Mouse (Mus musculus) limb, embryonic 10.5 days (tissue): ENCODE data around the gene H2afv. TPM values are rescaled to one million over a fixed set of nuclear protein-coding genes. Genes with fewer than 3 reads are reported as not detected.

ENCODE experiments used
- DNase-seq: peaks from one replicate; pipeline ENCODE4 v3.0.0-alpha.2; 2017; ENCODE audit warnings: low spot score
- H3K27ac ChIP-seq: fragments of 300-500 bp; sonication (generic); 2 replicates; pipeline ENCODE4 v1.5.1; 2016; ENCODE audit warnings: mild to moderate bottlenecking
- H3K27me3 ChIP-seq: fragments of 300-500 bp; sonication (generic); 2 replicates; pipeline ENCODE4 v1.6.1; 2016; ENCODE audit warnings: low read depth, mild to moderate bottlenecking; ENCODE audit not compliant: poor library complexity, severe bottlenecking
- H3K36me3 ChIP-seq: fragments of 300-500 bp; sonication (generic); 2 replicates; pipeline ENCODE4 v1.6.1; 2016; ENCODE audit warnings: mild to moderate bottlenecking, moderate library complexity
- H3K4me1 ChIP-seq: fragments of 300-500 bp; sonication (generic); 2 replicates; pipeline ENCODE4 v1.6.1; 2016
- H3K4me3 ChIP-seq: fragments of 300-500 bp; sonication (generic); 2 replicates; pipeline ENCODE4 v1.5.1; 2016; ENCODE audit warnings: mild to moderate bottlenecking, moderate library complexity
- H3K9me3 ChIP-seq: fragments of 300-500 bp; sonication (generic); replicated peaks from 2 replicates; pipeline ENCODE4 v1.6.1; 2016; ENCODE audit warnings: mild to moderate bottlenecking
- WGBS: fragments of 180-500 bp; shearing (Covaris S2); methylation state at CpG from one replicate; pipeline ENCODE4 v1.1.7; 2016; 5-methylcytosine and 5-hydroxymethylcytosine counted together
- polyA plus RNA-seq: library from polyadenylated mRNA; unstranded; fragments of >200 nt; fragmentation: Nextera tagmentation; extraction: Ambion mirVana; gene quantifications from 2 replicates; pipeline ENCODE4 v1.2.1, GENCODE M21; 2016

The H2afv gene
- polyA plus RNA-seq, 1 experiment from 2014 or later = 781 TPM

DNA sequence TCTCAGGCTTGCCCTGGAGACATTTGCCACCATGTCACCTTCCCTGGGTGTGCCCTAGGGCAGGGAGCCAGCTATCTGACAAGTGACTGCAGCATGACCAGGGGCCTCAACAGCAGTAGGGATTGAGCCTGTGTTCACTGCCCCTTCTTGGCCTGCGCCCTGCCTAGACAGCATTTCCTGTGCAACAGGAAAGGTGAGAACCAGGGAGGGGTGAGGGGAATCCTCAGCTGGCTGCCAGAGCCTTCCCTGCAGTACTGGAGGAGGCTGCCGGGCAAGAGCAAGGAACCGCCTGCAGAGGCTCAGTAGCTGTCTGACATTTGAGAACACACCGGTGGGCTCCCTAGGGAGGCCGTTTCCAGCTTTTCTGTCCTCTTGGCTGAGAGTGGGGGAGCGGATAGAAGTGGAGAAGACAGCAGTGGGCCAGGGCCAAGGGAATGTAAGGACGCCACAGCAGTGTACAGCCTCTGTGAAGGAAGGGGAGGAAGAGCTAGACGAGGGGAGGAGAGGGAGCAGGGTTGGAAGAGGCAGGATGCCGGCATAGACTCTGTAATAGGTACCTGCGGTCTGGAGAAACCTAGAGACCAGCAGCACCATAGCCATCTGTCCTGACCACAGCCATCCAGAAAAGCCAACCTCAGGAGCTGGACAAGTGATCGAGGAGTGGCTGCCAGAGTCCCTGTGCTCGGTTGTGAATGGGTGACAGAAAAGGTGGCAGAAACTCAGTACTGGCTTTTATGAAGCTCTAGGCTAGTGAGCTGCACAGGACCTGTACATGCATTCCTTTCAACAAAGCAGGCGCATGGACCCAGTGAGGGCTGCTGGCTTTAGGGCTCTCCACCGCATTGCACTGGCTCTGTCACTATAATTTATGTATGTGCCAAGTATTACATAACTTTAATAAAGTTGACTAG is 37.7 kb downstream of the H2afv start:
- DNase-seq = peak; percentile 62
- WGBS = 36% methylated on average over 14 of the region's 14 CpGs
- Histone ChIP-seq H3K9me3 (no peaks in the 10 kb centered on the region), H3K4me3 (peak overlapping the region; percentile 16), H3K4me1 (peaks cover 29% of the 10 kb centered on the region), H3K36me3 (peaks cover 49% of the 10 kb centered on the region), H3K27ac (peak overlapping the region; percentile 84), H3K27me3 (no peaks in the 10 kb centered on the region)

DNA sequence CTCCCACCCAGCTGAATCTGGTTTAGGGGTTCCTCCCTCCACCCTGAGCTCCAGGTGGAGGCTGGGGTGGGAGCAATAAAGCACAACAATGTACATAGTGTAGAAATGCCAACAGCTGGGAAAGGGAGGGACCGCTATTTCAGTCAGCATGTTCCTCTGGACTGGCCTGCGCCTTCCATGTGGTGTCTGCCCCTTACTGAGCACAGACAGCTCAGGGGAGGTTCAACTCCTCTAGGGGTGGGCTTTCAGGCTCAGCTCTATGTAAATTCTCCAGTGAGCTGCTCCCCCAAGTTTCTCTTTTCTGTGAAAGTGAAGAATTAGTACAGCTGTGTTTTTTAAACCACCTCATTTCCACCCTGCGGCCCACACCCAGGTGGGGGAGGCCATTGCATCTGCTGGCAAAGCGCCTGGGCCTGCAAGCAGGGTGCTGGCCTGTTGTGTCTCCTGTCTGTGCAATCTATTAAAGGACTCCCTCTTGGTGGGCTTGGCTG is 38.6 kb downstream of the H2afv start:
- no peaks in the 10 kb centered on the region for H3K9me3 ChIP-seq
- no peak overlapping the region for H3K4me3 ChIP-seq
- no peak for DNase-seq
- WGBS = 85% methylated on average over 4 of the region's 4 CpGs
- no peaks in the 10 kb centered on the region for H3K27me3 ChIP-seq
- peaks cover 57% of the 10 kb centered on the region for H3K36me3 ChIP-seq
- peak overlapping the region; percentile 84 for H3K27ac ChIP-seq
- H3K4me1 ChIP-seq = peaks cover 29% of the 10 kb centered on the region

DNA sequence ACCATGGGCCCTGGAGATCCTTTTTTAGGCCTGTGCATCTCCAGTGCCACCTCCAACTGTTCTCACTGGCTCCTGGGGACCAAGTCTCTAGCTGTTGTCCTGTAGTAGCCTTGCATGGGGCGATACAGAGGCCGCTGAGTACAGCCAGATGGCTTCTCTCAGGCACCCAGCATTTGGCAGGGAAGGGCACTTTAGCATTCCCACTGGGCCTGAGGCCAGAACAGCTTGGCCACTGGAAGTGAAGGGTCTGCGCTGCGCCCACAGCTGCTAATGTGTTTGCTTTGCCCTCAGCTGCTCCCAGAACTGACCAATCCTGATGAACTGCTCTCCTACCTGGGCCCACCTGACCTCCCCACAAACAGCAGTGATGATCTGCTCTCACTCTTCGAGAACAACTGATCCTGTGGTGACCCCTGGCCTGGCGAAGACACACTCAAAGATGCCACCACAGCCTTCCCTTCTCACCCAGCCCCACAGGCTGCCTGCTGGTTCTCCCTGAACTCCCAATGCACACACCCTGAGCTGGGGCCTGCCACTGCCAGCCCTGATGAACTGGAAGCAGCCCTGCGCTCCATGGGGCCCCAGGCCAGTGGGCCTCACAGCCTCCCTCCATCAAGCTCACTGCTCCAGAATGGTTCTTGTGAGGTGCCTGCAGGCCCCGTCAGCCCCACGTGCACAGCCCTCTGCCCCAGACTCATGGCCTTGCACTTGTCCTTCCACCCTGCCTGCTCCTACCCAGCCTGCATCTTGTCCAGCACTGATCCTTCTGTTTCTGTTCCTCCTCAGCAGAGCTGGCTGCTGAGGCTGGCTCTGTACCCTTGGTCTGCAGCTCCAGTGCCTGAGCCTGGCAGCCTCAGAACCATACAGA is 39.3 kb downstream of the H2afv start:
- no peak for DNase-seq
- 88% methylated on average over 9 of the region's 9 CpGs for WGBS
- peaks cover 65% of the 10 kb centered on the region for H3K36me3 ChIP-seq

DNA sequence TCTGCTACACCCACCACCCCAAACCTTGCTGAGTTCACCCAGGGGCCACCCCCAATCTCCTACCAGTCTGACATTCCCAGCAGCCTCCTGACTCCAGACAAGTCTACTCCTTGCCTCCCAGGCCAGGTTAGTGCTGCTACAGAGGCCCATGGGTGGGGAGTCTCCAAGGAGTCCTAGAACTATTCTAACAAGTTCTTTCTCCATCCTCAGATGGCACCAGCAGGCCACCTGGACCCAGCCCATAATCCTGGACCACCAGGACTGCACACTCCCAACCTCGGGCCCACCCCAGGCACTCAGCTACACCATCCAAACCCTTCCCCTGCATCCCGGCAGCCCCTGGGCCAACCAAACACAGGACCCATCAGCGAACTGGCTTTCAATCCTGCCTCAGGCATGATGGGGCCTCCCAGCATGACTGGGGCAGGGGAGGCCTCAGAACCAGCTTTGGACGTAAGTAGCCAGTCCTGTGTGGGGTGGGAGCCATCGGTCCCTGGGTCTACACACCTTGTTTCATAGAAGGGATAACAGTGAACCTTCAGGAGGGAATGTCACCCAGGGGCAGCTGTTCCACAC is 40.3 kb downstream of the H2afv start:
- H3K36me3 ChIP-seq = peaks cover 75% of the 10 kb centered on the region
- H3K27ac ChIP-seq = no peak overlapping the region
- no peaks in the 10 kb centered on the region for H3K9me3 ChIP-seq
- no peak for DNase-seq
- 95% methylated on average over 5 of the region's 5 CpGs for WGBS
- no peaks in the 10 kb centered on the region for H3K27me3 ChIP-seq
- H3K4me1 ChIP-seq = peaks cover 24% of the 10 kb centered on the region
- H3K4me3 ChIP-seq = no peak overlapping the region

More for the DNA sequence above, 39.3 kb downstream of the H2afv start:
- Histone ChIP-seq H3K4me3 (no peak overlapping the region), H3K27ac (peak overlapping the region; percentile 84; the same call in 1 of the 2 replicates), H3K9me3 (no peaks in the 10 kb centered on the region), H3K4me1 (peaks cover 24% of the 10 kb centered on the region), H3K27me3 (no peaks in the 10 kb centered on the region)

DNA sequence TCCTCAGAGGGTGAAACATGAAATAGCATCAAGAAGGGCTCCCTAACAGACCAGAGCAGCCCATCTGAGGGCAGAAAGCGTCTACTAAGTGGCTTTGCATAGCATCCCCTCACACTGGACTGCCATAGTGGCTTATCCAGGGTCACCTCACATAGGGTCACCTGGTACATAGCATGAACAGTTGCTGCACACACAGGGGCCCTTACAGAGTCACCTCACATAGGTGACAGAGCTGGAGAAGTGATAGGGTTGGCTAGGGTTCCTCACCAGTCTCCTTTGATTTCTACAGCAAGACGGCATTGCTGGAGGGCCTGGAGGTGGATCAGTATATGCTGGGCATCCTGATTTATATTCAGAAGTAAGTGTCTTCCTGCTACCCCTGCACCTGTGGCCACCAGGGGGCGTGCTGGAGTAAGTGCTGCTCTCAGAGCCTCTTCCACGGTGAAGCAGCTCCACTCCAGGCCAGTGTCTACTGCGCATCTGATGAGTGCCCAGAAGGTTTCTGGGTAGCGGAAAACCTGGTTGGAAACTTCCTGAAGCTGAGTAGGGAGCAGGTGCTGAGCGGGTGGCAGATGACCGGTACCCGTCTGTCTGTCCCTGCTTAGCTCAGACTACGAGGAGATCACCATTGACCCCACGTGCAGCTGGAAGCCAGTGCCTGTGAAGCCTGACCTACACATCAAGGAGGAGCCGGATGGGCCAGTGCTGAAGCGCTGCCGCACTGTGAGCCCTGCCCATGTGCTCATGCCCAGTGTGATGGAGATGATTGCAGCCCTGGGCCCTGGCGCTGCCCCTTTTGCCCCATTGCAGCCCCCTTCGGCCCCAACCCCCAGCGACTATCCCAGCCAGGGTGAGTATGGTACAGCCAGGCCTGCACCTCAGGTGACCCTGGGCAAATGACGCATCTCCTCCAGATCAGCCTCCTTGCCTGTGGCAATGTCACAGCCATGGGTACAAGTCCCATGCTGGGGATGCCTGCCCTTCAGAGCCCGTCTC is 41.4 kb downstream of the H2afv start:
- DNase-seq = peak; percentile 75

DNA sequence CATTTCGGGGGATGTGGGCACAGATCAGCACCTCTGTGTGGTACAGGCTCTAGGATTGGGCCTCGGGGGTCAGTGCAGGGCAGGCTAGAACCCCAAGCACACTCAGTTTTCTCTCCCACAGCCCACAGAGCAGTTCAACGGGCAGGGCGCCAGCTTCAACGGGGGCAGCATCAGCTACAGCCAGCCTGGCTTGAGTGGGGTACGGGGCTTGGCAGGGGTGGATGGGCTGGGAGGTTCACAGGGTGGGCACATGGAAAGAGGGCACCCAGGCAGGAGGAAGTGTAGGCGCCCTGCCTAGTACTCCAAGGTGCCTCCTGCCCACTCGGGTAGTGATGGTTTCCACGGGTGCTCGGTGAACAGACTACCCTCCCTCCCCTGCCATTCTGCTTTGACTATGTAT is 46.1 kb downstream of the H2afv start:
- Histone ChIP-seq H3K27me3 (no peaks in the 10 kb centered on the region), H3K36me3 (peaks cover 94% of the 10 kb centered on the region), H3K4me1 (no peaks in the 10 kb centered on the region), H3K27ac (no peak overlapping the region), H3K9me3 (no peaks in the 10 kb centered on the region), H3K4me3 (no peak overlapping the region)
- WGBS = 96% methylated on average over 10 of the region's 10 CpGs
- no peak for DNase-seq

More for the DNA sequence above, 41.4 kb downstream of the H2afv start:
- Histone ChIP-seq H3K27ac (no peak overlapping the region), H3K36me3 (peaks cover 86% of the 10 kb centered on the region), H3K4me3 (no peak overlapping the region), H3K9me3 (no peaks in the 10 kb centered on the region), H3K4me1 (peaks cover 24% of the 10 kb centered on the region), H3K27me3 (no peaks in the 10 kb centered on the region)
- WGBS = 89% methylated on average over 19 of the region's 19 CpGs

DNA sequence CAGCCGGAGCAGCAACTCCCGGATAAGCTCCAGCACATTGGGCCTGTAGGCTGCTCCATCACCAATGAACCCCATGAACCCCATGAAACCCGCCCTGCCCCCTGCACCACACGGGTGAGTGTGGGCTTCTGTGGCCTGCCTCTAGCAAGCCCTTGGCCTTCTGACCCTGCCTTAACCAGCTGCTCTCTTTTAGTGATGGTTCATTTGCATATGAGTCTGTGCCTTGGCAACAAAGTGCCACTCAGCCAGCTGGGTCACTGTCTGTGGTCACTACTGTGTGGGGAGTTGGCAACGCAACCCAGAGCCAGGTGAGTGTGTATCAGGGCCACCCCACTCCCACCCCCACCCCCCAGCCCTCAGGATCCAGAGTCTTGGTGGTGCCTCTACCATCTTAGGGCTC is 48.7 kb downstream of the H2afv start:
- WGBS = 88% methylated on average over 5 of the region's 5 CpGs
- H3K9me3 ChIP-seq = no peaks in the 10 kb centered on the region
- no peak overlapping the region for H3K4me3 ChIP-seq
- H3K27ac ChIP-seq = no peak overlapping the region
- no peaks in the 10 kb centered on the region for H3K27me3 ChIP-seq
- H3K4me1 ChIP-seq = peaks cover 10% of the 10 kb centered on the region
- peaks cover 88% of the 10 kb centered on the region for H3K36me3 ChIP-seq
- no peak for DNase-seq

DNA sequence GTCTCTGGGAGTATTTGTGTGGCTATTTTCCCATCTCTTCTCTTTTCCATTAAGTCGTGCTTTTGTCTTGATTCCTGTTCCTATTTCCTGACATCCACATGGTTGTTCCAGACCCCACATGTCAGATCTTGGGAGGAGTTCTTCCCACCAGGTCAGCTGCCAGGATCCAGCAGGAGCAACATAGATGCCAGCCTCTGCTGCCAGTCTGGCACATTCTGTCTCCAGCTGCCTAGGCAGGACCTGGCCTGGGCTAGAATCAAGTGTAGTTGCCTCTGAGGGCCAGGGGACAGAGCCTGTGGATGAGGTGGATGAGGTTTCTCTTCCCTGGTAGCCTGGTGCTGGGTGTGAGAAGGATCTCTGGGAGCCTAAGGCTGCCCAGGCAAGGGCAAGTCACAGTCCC is 50.4 kb downstream of the H2afv start:
- 77% methylated on average over 1 of the region's 1 CpGs for WGBS
- no peak for DNase-seq
- Histone ChIP-seq H3K9me3 (no peaks in the 10 kb centered on the region), H3K4me1 (peaks cover 21% of the 10 kb centered on the region), H3K27me3 (no peaks in the 10 kb centered on the region), H3K4me3 (no peak overlapping the region), H3K27ac (no peak overlapping the region), H3K36me3 (peaks cover 71% of the 10 kb centered on the region)

DNA sequence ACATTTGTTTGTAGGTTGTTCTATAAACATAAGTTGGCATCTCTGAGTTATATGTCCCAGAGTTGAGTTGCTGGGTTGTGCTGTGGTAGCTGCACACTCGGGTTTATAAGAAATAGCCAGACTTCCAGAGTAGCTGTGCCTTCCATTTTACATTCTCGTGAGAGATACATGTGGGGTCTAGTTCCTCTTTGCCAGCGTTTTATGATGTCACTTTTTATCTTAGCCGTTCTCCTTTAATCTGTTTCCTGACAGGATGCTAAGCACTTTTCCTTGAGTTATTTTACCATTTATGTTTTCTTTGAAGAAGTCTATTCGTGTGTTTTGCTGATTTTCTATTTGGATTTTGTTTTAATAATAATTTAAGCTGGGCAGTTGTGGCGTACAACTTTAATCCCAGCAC is 51.4 kb downstream of the H2afv start:
- 90% methylated on average over 6 of the region's 6 CpGs for WGBS
- Histone ChIP-seq H3K9me3 (no peaks in the 10 kb centered on the region), H3K27ac (no peak overlapping the region), H3K27me3 (no peaks in the 10 kb centered on the region), H3K36me3 (peaks cover 61% of the 10 kb centered on the region), H3K4me1 (peaks cover 23% of the 10 kb centered on the region), H3K4me3 (no peak overlapping the region)
- no peak for DNase-seq

DNA sequence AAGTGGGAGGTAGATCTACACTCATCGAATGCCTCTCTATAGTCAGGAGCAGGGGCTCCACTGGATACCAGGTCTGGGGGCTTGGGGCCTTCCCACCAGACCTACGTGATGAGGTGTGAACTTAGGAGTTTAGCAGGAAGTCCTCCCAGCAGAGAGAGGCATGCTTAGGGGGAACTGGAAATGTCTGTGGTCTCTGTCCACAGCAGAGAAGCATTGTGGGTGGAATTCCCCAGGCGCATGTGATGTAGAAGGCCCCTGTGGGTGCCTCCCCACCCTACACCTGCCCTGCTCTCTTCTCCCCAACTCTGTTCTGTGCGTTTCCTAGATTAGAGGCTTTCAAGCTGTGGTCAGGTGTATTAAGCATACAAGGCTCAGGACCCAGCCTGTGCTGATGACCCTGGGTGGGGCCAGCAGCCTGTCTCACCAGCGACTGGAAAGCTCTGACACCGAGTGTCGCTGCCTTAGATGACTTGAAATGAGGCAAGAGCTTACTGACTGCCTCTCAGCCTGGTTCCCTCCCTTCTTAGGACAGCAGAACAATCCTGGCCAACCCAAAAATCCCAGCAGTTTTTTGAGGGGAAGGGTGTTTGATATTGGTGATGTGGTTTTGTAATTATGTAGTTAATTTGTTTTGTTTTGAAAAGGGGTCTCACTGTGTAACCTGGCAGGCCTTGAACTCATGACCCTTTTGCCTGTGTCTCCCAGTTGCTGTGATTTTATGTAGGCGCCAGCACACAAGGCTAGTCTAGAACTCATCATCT is 52.5 kb downstream of the H2afv start:
- DNase-seq = no peak
- H3K4me3 ChIP-seq = no peak overlapping the region
- H3K27me3 ChIP-seq = no peaks in the 10 kb centered on the region
- peaks cover 50% of the 10 kb centered on the region for H3K36me3 ChIP-seq
- peaks cover 23% of the 10 kb centered on the region for H3K4me1 ChIP-seq
- no peak overlapping the region for H3K27ac ChIP-seq
- no peaks in the 10 kb centered on the region for H3K9me3 ChIP-seq
- 89% methylated on average over 8 of the region's 8 CpGs for WGBS

DNA sequence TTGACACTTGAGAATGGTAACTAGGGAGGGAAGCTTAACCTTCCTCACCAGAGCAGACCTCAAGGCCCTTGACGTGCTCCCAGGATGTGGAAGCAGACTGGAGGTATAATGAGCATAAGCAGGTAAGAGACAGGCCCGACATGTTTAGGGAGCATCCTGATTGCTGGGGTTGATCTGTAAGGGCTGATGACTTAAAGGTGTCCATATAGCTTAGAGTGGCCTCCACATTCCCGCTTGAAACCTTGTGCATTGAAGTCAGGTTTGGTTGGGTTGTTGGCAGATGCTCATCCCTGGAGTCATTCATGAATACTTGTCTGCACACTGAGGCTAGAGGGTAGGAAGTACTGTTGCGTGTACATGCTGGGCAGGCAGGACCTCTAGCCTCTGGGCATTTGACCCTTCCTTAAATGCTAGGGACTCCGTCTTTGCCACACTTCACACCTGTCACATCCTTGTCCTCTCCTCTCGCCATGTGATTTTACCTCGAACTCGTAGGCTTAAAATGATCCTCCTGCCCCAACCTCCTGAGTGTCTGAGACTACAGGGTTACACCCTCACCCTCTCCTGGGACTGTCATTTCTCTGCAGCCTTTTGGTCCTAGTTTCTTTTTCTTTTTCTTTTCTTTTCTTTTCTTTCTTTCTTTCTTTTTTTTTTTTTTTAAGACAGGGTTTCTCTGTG is 53.7 kb downstream of the H2afv start:
- 83% methylated on average over 8 of the region's 8 CpGs for WGBS
- no peak overlapping the region for H3K27ac ChIP-seq

More for the DNA sequence above, 53.7 kb downstream of the H2afv start:
- peak overlapping the region; percentile 84 for H3K4me3 ChIP-seq
- no peaks in the 10 kb centered on the region for H3K27me3 ChIP-seq
- peaks cover 23% of the 10 kb centered on the region for H3K4me1 ChIP-seq
- peaks cover 38% of the 10 kb centered on the region for H3K36me3 ChIP-seq
- H3K9me3 ChIP-seq = no peaks in the 10 kb centered on the region
- no peak for DNase-seq
